In the genomic region with DNA sequence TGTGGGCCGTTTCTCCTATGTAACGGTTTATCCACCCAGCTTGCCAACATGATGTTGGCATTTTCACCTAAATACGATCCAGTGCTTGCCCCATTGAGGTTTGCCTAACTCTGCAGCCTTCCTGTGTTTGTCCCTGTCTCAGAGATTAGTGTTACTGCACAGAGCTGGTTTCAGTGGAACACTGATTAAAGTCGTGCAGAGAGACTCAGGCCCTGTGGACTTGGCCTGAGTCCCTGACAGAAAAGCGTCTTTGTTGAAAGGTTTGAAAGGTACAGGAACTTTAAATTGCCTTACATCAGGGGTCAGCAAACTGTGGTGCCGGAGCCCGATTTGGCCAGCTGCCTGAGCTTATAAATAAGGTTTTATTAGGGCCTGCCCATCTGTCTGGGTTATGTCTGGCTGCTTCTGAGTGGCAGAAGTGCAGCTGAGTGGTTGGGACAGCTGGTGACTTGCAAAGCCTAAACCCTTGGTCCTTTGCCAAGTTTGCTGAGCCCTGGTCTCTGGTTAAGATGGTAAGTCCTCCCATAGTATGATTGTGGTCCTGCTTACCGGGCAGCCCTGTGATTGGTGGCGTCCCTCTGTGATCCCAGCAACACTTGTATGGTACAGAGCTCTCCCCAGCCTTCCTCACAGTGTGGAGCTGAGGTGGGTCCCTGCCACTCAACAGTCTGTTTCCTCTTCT, we compare ENCODE assay signal across 14 mouse cellular contexts. TPM values are rescaled to one million over a fixed set of nuclear protein-coding genes. Genes with fewer than 3 reads are reported as not detected.
A peak's percentile ranks its signal among the peaks of the same experiment; 100 is the strongest.
DNase-seq lines count a peak whose midpoint lies in the region; ATAC-seq and TF ChIP-seq lines count a peak whose summit lies in the region.
"Had no signal": no experiment of that assay in that cellular context is flagged by ENCODE, and none has a peak within 500 bp of the region (broad histone marks: within the 10 kb centered on the region; RNA-seq: fewer than 3 reads in every experiment).

No protein-coding gene starts in this region.

- TF ChIP-seq CTCF in C2C12 (IDR thresholded peaks at IDR 0.05; ENCODE audit: control insufficient read depth, insufficient read depth, insufficient read length) = no peak
- TF ChIP-seq CTCF in brain, embryonic 14.5 days (IDR thresholded peaks at IDR 0.05; ENCODE audit: borderline replicate concordance, extremely low read depth, insufficient read depth, insufficient read length) = no peak

- H3ac ChIP-seq in C2C12 (ENCODE audit: control insufficient read depth, insufficient read length, low read depth) = no peak overlapping the region

- no peaks in the 10 kb centered on the region for H3K27me3 ChIP-seq in heart, embryonic 11.5 days (ENCODE audit: control insufficient read depth, insufficient read depth, low read length)
- H3K27me3 ChIP-seq in C2C12 (ENCODE audit: control insufficient read depth, insufficient read depth, insufficient read length) = no peaks in the 10 kb centered on the region
- no peaks in the 10 kb centered on the region for H3K27me3 ChIP-seq in limb, embryonic 13.5 days
- H3K27me3 ChIP-seq: liver, embryonic 13.5 days had no signal

- no peak overlapping the region; the same call in 1 of the 2 replicates for H3K27ac ChIP-seq in heart, embryonic 11.5 days (ENCODE audit: low read depth, low read length)
- H3K27ac ChIP-seq in limb, embryonic 13.5 days = peak overlapping the region; percentile 89
- H3K27ac ChIP-seq: liver, embryonic 13.5 days had no signal

- H3K4me1 ChIP-seq in heart, embryonic 11.5 days (ENCODE audit: control insufficient read depth, insufficient read depth, low read length) = no peaks in the 10 kb centered on the region
- peaks cover 40% of the 10 kb centered on the region for H3K4me1 ChIP-seq in limb, embryonic 13.5 days

- no peak overlapping the region for H3K9ac ChIP-seq in heart, embryonic 11.5 days (ENCODE audit: low read depth, low read length)
- H3K9ac ChIP-seq in limb, embryonic 13.5 days = no peak overlapping the region
- H3K9ac ChIP-seq: liver, embryonic 13.5 days had no signal

- ATAC-seq in heart, embryonic 11.5 days (replicated peaks; ENCODE audit: insufficient number of reproducible peaks, low FRiP score, low TSS enrichment) = no peak; the same call in 1 of the 2 replicates
- peak; percentile 85 for ATAC-seq in limb, embryonic 13.5 days (ENCODE audit: low FRiP score, low read depth)

- 79% methylated on average over 9 of the region's 9 CpGs for WGBS in heart, embryonic 11.5 days (ENCODE audit: insufficient replicate concordance)
- 29% methylated on average over 9 of the region's 9 CpGs for WGBS in limb, embryonic 13.5 days

- H3K4me2 ChIP-seq in heart, embryonic 11.5 days = no peak overlapping the region
- H3K4me2 ChIP-seq in limb, embryonic 13.5 days (replicated peaks) = peak overlapping the region; percentile 29
- H3K4me2 ChIP-seq: liver, embryonic 13.5 days had no signal

- peak; percentile 57 for DNase-seq in heart, postnatal 4 days
- DNase-seq in brain, embryonic 14.5 days (ENCODE audit: low read depth) = peak; percentile 94
- no peak for DNase-seq in layer of hippocampus, postnatal 25 days (ENCODE audit: extremely low spot score in 1 of 2, low spot score in 1 of 2)
- DNase-seq in urinary bladder, postnatal 4 days (ENCODE audit: low spot score in 2 of 2) = no peak
- DNase-seq in kidney, postnatal 4 days = no peak
- DNase-seq: adrenal gland, adult 2 months; kidney, postnatal 14 days; liver, embryonic 13.5 days; spleen, adult 18-20 months had no signal

- H3K36me3 ChIP-seq in heart, embryonic 11.5 days (ENCODE audit: control insufficient read depth, insufficient read depth, low read length) = peaks cover 28% of the 10 kb centered on the region
- peaks cover 27% of the 10 kb centered on the region for H3K36me3 ChIP-seq in C2C12 (ENCODE audit: control insufficient read depth, insufficient read depth)
- peaks cover 86% of the 10 kb centered on the region for H3K36me3 ChIP-seq in limb, embryonic 13.5 days

- no peaks in the 10 kb centered on the region for H3K9me3 ChIP-seq in heart, embryonic 11.5 days (replicated peaks; ENCODE audit: control insufficient read depth, low read length)
- H3K9me3 ChIP-seq in limb, embryonic 13.5 days = no peaks in the 10 kb centered on the region
- H3K9me3 ChIP-seq: G1E; liver, embryonic 13.5 days had no signal

- H3K4me3 ChIP-seq in heart, embryonic 11.5 days (ENCODE audit: low read depth, low read length) = no peak overlapping the region
- H3K4me3 ChIP-seq in C2C12 (ENCODE audit: insufficient read depth, poor library complexity, severe bottlenecking) = no peak overlapping the region
- H3K4me3 ChIP-seq in limb, embryonic 13.5 days = no peak overlapping the region
- H3K4me3 ChIP-seq: liver, embryonic 13.5 days had no signal

- no peaks in the 10 kb centered on the region for H3K79me2 ChIP-seq in C2C12 (ENCODE audit: control insufficient read depth, insufficient read depth)

- TF ChIP-seq POLR2A in brain, embryonic 14.5 days (IDR thresholded peaks at IDR 0.05; ENCODE audit: borderline replicate concordance, extremely low read depth, insufficient read depth, insufficient read length, poor library complexity, severe bottlenecking) = no peak

- H3K79me3 ChIP-seq in C2C12 (ENCODE audit: low read depth) = no peaks in the 10 kb centered on the region

TF ChIP-seq in C2C12, 6 proteins besides CTCF, POLR2A, EP300 and RAD21:
- TF ChIP-seq MYOG (IDR thresholded peaks at IDR 0.05; ENCODE audit: control insufficient read depth, extremely low read depth, insufficient read length) (no peak), MYOD1 (IDR thresholded peaks at IDR 0.05; ENCODE audit: control insufficient read depth, insufficient read length, low read depth) (peak; percentile 78)

RNA-seq across cellular contexts. Expression of a gene that starts 11.8 kb away (rescaled TPM):
- 10 to 100 TPM; 14.9 to 15.7 TPM for total RNA-seq in heart, postnatal 4 days (2021)
- 2.5 and 3.9 TPM in 2 replicates for polyA plus RNA-seq in heart, embryonic 11.5 days (2014; fragmentation: Nextera tagmentation; extraction: Ambion mirVana)
- 6.5 TPM for polyA plus RNA-seq in C2C12 (2012; fragmentation: generic; extraction: Trizol)
- 33.6 TPM in 2 replicates for polyA plus RNA-seq in brain, embryonic 14.5 days (2012; rRNA removed)
- polyA plus RNA-seq in limb, embryonic 13.5 days (2015; fragmentation: Nextera tagmentation; extraction: Ambion mirVana) = 3.7 and 4.4 TPM in 2 replicates
- 10 to 100 TPM; 33.2 to 37.5 TPM for total RNA-seq in layer of hippocampus, postnatal 25 days (2021)

RNA-seq across cellular contexts. Expression of a gene that starts 13.2 kb away (rescaled TPM):
- total RNA-seq in heart, postnatal 4 days (2021) = 100 to 1,000 TPM; 151 to 159 TPM
- 9.8 and 13.6 TPM in 2 replicates for polyA plus RNA-seq in heart, embryonic 11.5 days (2014; fragmentation: Nextera tagmentation; extraction: Ambion mirVana)
- polyA plus RNA-seq in C2C12 (2012; fragmentation: generic; extraction: Trizol) = 1.1 TPM
- polyA plus RNA-seq in brain, embryonic 14.5 days (2012; rRNA removed) = 18.1 and 19.8 TPM in 2 replicates
- polyA plus RNA-seq in limb, embryonic 13.5 days (2015; fragmentation: Nextera tagmentation; extraction: Ambion mirVana) = 20.1 and 20.8 TPM in 2 replicates
- 1 to 10 TPM; 5.4 to 7.7 TPM for total RNA-seq in layer of hippocampus, postnatal 25 days (2021)

RNA-seq across cellular contexts. Expression of a gene that starts 15.8 kb away (rescaled TPM):
- total RNA-seq in heart, postnatal 4 days (2021) = 10 to 100 TPM; 48.6 to 69.8 TPM
- polyA plus RNA-seq in heart, embryonic 11.5 days (2014; fragmentation: Nextera tagmentation; extraction: Ambion mirVana) = 0.44 TPM in 1 of 2 replicates, not detected in the other
- 0.05 TPM for polyA plus RNA-seq in C2C12 (2012; fragmentation: generic; extraction: Trizol)
- polyA plus RNA-seq in brain, embryonic 14.5 days (2012; rRNA removed) = 0.07 and 0.08 TPM in 2 replicates
- 0.33 and 0.92 TPM in 2 replicates for polyA plus RNA-seq in limb, embryonic 13.5 days (2015; fragmentation: Nextera tagmentation; extraction: Ambion mirVana)
- under 1 TPM in 1 of 2 experiments, not detected in 1; 0.47 TPM for total RNA-seq in layer of hippocampus, postnatal 25 days (2021)
- total RNA-seq: adrenal gland, adult 2 months; G1E; monocyte, adult 5-6 weeks had no signal
- polyA plus RNA-seq: adrenal gland, adult 2 months; liver, embryonic 13.5 days had no signal

RNA-seq across cellular contexts. Expression of a gene that starts 23.8 kb away (rescaled TPM):
- 10 to 100 TPM; 16.0 to 18.5 TPM for total RNA-seq in heart, postnatal 4 days (2021)
- polyA plus RNA-seq in heart, embryonic 11.5 days (2014; fragmentation: Nextera tagmentation; extraction: Ambion mirVana) = 19.9 and 25.1 TPM in 2 replicates
- polyA plus RNA-seq in C2C12 (2012; fragmentation: generic; extraction: Trizol) = 7.8 TPM
- 20.7 and 24.1 TPM in 2 replicates for polyA plus RNA-seq in brain, embryonic 14.5 days (2012; rRNA removed)
- 27.7 and 28.0 TPM in 2 replicates for polyA plus RNA-seq in limb, embryonic 13.5 days (2015; fragmentation: Nextera tagmentation; extraction: Ambion mirVana)
- total RNA-seq in layer of hippocampus, postnatal 25 days (2021) = 10 to 100 TPM; 10.8 to 13.3 TPM

RNA-seq across cellular contexts. Expression of a gene that starts 34.7 kb away (rescaled TPM):
- total RNA-seq in heart, postnatal 4 days (2021) = 10 to 100 TPM; 26.7 to 31.2 TPM
- 0.96 and 2.1 TPM in 2 replicates for polyA plus RNA-seq in heart, embryonic 11.5 days (2014; fragmentation: Nextera tagmentation; extraction: Ambion mirVana)
- polyA plus RNA-seq in C2C12 (2012; fragmentation: generic; extraction: Trizol) = 16.6 TPM
- 64.2 and 66.1 TPM in 2 replicates for polyA plus RNA-seq in brain, embryonic 14.5 days (2012; rRNA removed)
- polyA plus RNA-seq in limb, embryonic 13.5 days (2015; fragmentation: Nextera tagmentation; extraction: Ambion mirVana) = 21.8 and 22.7 TPM in 2 replicates
- total RNA-seq in layer of hippocampus, postnatal 25 days (2021) = 10 to 100 TPM; 12.7 to 14.0 TPM
- polyA plus RNA-seq: G1E had no signal

Comparison
In these comparisons a context has a peak if more than half of its experiments do, and no peak if none do; other contexts are left out.
1. DNase-seq: peak in heart, postnatal 4 days (single experiment) and brain, embryonic 14.5 days (single experiment); none in layer of hippocampus, postnatal 25 days (0 of 2), urinary bladder, postnatal 4 days (0 of 2) and kidney, postnatal 4 days (0 of 2).